Mouse (Mus musculus): Measurements from ENCODE around the gene Tmem262. TPM values are rescaled to one million over a fixed set of nuclear protein-coding genes. Genes with fewer than 3 reads are reported as not detected.

The Tmem262 gene
- polyA plus RNA-seq, 1 experiment, result not detected

GRCm38 (mm10) chr19:6047154-6047898 is 32.5 kb upstream of the Tmem262 start:
- TF ChIP-seq CTCF (IDR thresholded peaks at IDR 0.05; ENCODE audit: borderline replicate concordance, extremely low read depth, insufficient read depth, insufficient read length) (no peak), POLR2A (IDR thresholded peaks at IDR 0.05; ENCODE audit: borderline replicate concordance, extremely low read depth, insufficient read depth, insufficient read length, poor library complexity, severe bottlenecking) (no peak)

GRCm38 (mm10) chr19:6047899-6048166 is 32.0 kb upstream of the Tmem262 start:
- TF ChIP-seq POLR2A (IDR thresholded peaks at IDR 0.05; ENCODE audit: borderline replicate concordance, extremely low read depth, insufficient read depth, insufficient read length, poor library complexity, severe bottlenecking) (no peak), CTCF (IDR thresholded peaks at IDR 0.05; ENCODE audit: borderline replicate concordance, extremely low read depth, insufficient read depth, insufficient read length) (no peak)
- no peak for DNase-seq (ENCODE audit: low read depth)

More at GRCm38 (mm10) chr19:6047154-6047898, 32.5 kb upstream of the Tmem262 start:
- no peak for DNase-seq (ENCODE audit: low read depth)

- TF ChIP-seq POLR2A (IDR thresholded peaks at IDR 0.05; ENCODE audit: borderline replicate concordance, extremely low read depth, insufficient read depth, insufficient read length, poor library complexity, severe bottlenecking) (no peak), CTCF (IDR thresholded peaks at IDR 0.05; ENCODE audit: borderline replicate concordance, extremely low read depth, insufficient read depth, insufficient read length) (no peak)
- DNase-seq (ENCODE audit: low read depth), result no peak
These were observed 31.0 kb upstream of the Tmem262 start for GRCm38 (mm10) chr19:6048681-6049410.

- DNase-seq (ENCODE audit: low read depth), result no peak
- no peak for TF ChIP-seq POLR2A (IDR thresholded peaks at IDR 0.05; ENCODE audit: borderline replicate concordance, extremely low read depth, insufficient read depth, insufficient read length, poor library complexity, severe bottlenecking)
- no peak for TF ChIP-seq CTCF (IDR thresholded peaks at IDR 0.05; ENCODE audit: borderline replicate concordance, extremely low read depth, insufficient read depth, insufficient read length)
These were observed 27.3 kb upstream of the Tmem262 start for GRCm38 (mm10) chr19:6052516-6052915.

- no peak for DNase-seq (ENCODE audit: low read depth)
- TF ChIP-seq CTCF (IDR thresholded peaks at IDR 0.05; ENCODE audit: borderline replicate concordance, extremely low read depth, insufficient read depth, insufficient read length), result no peak
- TF ChIP-seq POLR2A (IDR thresholded peaks at IDR 0.05; ENCODE audit: borderline replicate concordance, extremely low read depth, insufficient read depth, insufficient read length, poor library complexity, severe bottlenecking), result no peak
These were observed 25.5 kb upstream of the Tmem262 start for GRCm38 (mm10) chr19:6054296-6054695.

GRCm38 (mm10) chr19:6056696-6057095 is 23.1 kb upstream of the Tmem262 start:
- TF ChIP-seq CTCF (IDR thresholded peaks at IDR 0.05; ENCODE audit: borderline replicate concordance, extremely low read depth, insufficient read depth, insufficient read length) (no peak), POLR2A (IDR thresholded peaks at IDR 0.05; ENCODE audit: borderline replicate concordance, extremely low read depth, insufficient read depth, insufficient read length, poor library complexity, severe bottlenecking) (no peak)

GRCm38 (mm10) chr19:6057313-6058096 is 22.3 kb upstream of the Tmem262 start, which contains the start of the genes Mrpl49 and Fau:
TSS of gene Mrpl49 (minus strand) at chr19:6057785.
TSS of gene Fau (plus strand) at chr19:6057844.
- peak; percentile 99 for DNase-seq (ENCODE audit: low read depth)
- no peak for TF ChIP-seq CTCF (IDR thresholded peaks at IDR 0.05; ENCODE audit: borderline replicate concordance, extremely low read depth, insufficient read depth, insufficient read length)
- TF ChIP-seq POLR2A (IDR thresholded peaks at IDR 0.05; ENCODE audit: borderline replicate concordance, extremely low read depth, insufficient read depth, insufficient read length, poor library complexity, severe bottlenecking), result peak; percentile 79; the same call in 1 of the 2 replicates

More at GRCm38 (mm10) chr19:6056696-6057095, 23.1 kb upstream of the Tmem262 start:
- DNase-seq (ENCODE audit: low read depth), result no peak

GRCm38 (mm10) chr19:6058513-6058912 is 21.3 kb upstream of the Tmem262 start:
- DNase-seq (ENCODE audit: low read depth), result no peak
- TF ChIP-seq POLR2A (IDR thresholded peaks at IDR 0.05; ENCODE audit: borderline replicate concordance, extremely low read depth, insufficient read depth, insufficient read length, poor library complexity, severe bottlenecking), result no peak
- TF ChIP-seq CTCF (IDR thresholded peaks at IDR 0.05; ENCODE audit: borderline replicate concordance, extremely low read depth, insufficient read depth, insufficient read length), result no peak

GRCm38 (mm10) chr19:6058966-6059365 is 20.9 kb upstream of the Tmem262 start:
- TF ChIP-seq CTCF (IDR thresholded peaks at IDR 0.05; ENCODE audit: borderline replicate concordance, extremely low read depth, insufficient read depth, insufficient read length) (no peak), POLR2A (IDR thresholded peaks at IDR 0.05; ENCODE audit: borderline replicate concordance, extremely low read depth, insufficient read depth, insufficient read length, poor library complexity, severe bottlenecking) (no peak)
- no peak for DNase-seq (ENCODE audit: low read depth)

GRCm38 (mm10) chr19:6061021-6061533 is 18.8 kb upstream of the Tmem262 start, which contains the start of gene Znhit2:
TSS of gene Znhit2 (plus strand) at chr19:6061192.
- TF ChIP-seq CTCF (IDR thresholded peaks at IDR 0.05; ENCODE audit: borderline replicate concordance, extremely low read depth, insufficient read depth, insufficient read length) (no peak; the same call in 1 of the 2 replicates), POLR2A (IDR thresholded peaks at IDR 0.05; ENCODE audit: borderline replicate concordance, extremely low read depth, insufficient read depth, insufficient read length, poor library complexity, severe bottlenecking) (peak; percentile 87)
- peak; percentile 97 for DNase-seq (ENCODE audit: low read depth)
